Mouse (Mus musculus): ENCODE results near the gene Prdm11.

GRCm38 (mm10) chr2:92967032-92967838, 78.7 kb downstream of the Prdm11 start:
- TF ChIP-seq ZC3H11A (IDR thresholded peaks at IDR 0.05; ENCODE audit: borderline replicate concordance, low read depth, low read length): no peak
- TF ChIP-seq ZNF384 (IDR thresholded peaks at IDR 0.05; ENCODE audit: low read depth, low read length): no peak

Data from ES-E14 (cell line).